Mouse (Mus musculus) cortical plate, adult 2 months (tissue): ENCODE data around the gene Plcd1. TPM values are rescaled to one million over a fixed set of nuclear protein-coding genes. Genes with fewer than 3 reads are reported as not detected.

Experiments used
- H3K27ac ChIP-seq: fragments of 200-500 bp; 2 replicates; pipeline ENCODE4 v1.5.1; 2012; ENCODE audit warnings: low read length, control low read depth, inconsistent platforms; ENCODE audit not compliant: insufficient read depth
- H3K4me1 ChIP-seq: fragments of 200-500 bp; 2 replicates; pipeline ENCODE4 v1.6.1; 2011; ENCODE audit warnings: low read length; ENCODE audit not compliant: control insufficient read depth, insufficient read depth
- H3K4me3 ChIP-seq: fragments of 200-500 bp; 2 replicates; pipeline ENCODE4 v1.5.1; 2011; ENCODE audit warnings: mild to moderate bottlenecking, low read length, control low read depth; ENCODE audit not compliant: insufficient read depth
- CTCF ChIP-seq: fragments of 200-500 bp; IDR thresholded peaks from 2 replicates; pipeline ENCODE4 v1.5.1; 2011; ENCODE audit warnings: mild to moderate bottlenecking, control low read depth, low read length; ENCODE audit not compliant: insufficient read depth; ENCODE audit errors: extremely low read depth
- POLR2A ChIP-seq: fragments of 200-500 bp; IDR thresholded peaks from 2 replicates; pipeline ENCODE4 v1.6.1; 2011; ENCODE audit warnings: mild to moderate bottlenecking, low read length, control low read depth; ENCODE audit not compliant: insufficient read depth; ENCODE audit errors: extremely low read depth
- polyA plus RNA-seq: library from polyadenylated mRNA; depleted of rRNA; stranded (reverse); fragments of >200 nt; gene quantifications from 2 replicates; pipeline ENCODE4 v1.2.3, GENCODE M21; 2012; rRNA removed

The Plcd1 gene
- 21.7 and 24.2 TPM in 2 replicates for polyA plus RNA-seq

GRCm38 (mm10) chr9:119093419-119094295, at the start of gene Plcd1:
Gene Plcd1, minus strand, starts transcription at chr9:119093502.
- Histone ChIP-seq H3K4me3 (peak within 1 kb of the TSS; percentile 53), H3K4me1 (peaks cover 4% of the 10 kb centered on the region; the same call in 1 of the 2 replicates), H3K27ac (peak within 1 kb of the TSS; percentile 73)
- no peak for TF ChIP-seq CTCF
- TF ChIP-seq POLR2A = 0 out of 2 replicates have a peak, but pooled peaks have one; percentile 22

- Histone ChIP-seq H3K27ac (no peak overlapping the region), H3K4me3 (no peak overlapping the region), H3K4me1 (no peaks in the 10 kb centered on the region)
- TF ChIP-seq POLR2A = no peak
- TF ChIP-seq CTCF = no peak
Observed at GRCm38 (mm10) chr9:119142066-119142465, 48.8 kb upstream of the Plcd1 start.

- H3K27ac ChIP-seq = no peak overlapping the region
- H3K4me3 ChIP-seq = no peak overlapping the region
- no peaks in the 10 kb centered on the region for H3K4me1 ChIP-seq
- no peak for TF ChIP-seq CTCF
- no peak for TF ChIP-seq POLR2A
Observed at GRCm38 (mm10) chr9:119138836-119139235, 45.5 kb upstream of the Plcd1 start.

GRCm38 (mm10) chr9:119130692-119131091, 37.4 kb upstream of the Plcd1 start:
- no peak overlapping the region for H3K27ac ChIP-seq
- no peaks in the 10 kb centered on the region for H3K4me1 ChIP-seq
- no peak for TF ChIP-seq CTCF
- TF ChIP-seq POLR2A = no peak
- no peak overlapping the region for H3K4me3 ChIP-seq

- Histone ChIP-seq H3K4me3 (no peak overlapping the region), H3K4me1 (no peaks in the 10 kb centered on the region), H3K27ac (no peak overlapping the region)
- no peak for TF ChIP-seq CTCF
- TF ChIP-seq POLR2A = no peak
Observed at GRCm38 (mm10) chr9:119128436-119129181, 35.3 kb upstream of the Plcd1 start.

- Histone ChIP-seq H3K4me1 (no peaks in the 10 kb centered on the region), H3K4me3 (no peak overlapping the region), H3K27ac (no peak overlapping the region)
- TF ChIP-seq CTCF (no peak), POLR2A (no peak)
Observed at GRCm38 (mm10) chr9:119122596-119123369, 29.5 kb upstream of the Plcd1 start.

- TF ChIP-seq POLR2A (no peak), CTCF (no peak)
- H3K27ac ChIP-seq = no peak overlapping the region
- H3K4me1 ChIP-seq = no peaks in the 10 kb centered on the region
- H3K4me3 ChIP-seq = no peak overlapping the region
Observed at GRCm38 (mm10) chr9:119120168-119120560, 26.9 kb upstream of the Plcd1 start.

- no peaks in the 10 kb centered on the region for H3K4me1 ChIP-seq
- H3K27ac ChIP-seq = no peak overlapping the region
- H3K4me3 ChIP-seq = no peak overlapping the region
- TF ChIP-seq CTCF = no peak
- TF ChIP-seq POLR2A = no peak
Observed at GRCm38 (mm10) chr9:119119409-119120167, 26.3 kb upstream of the Plcd1 start.

- no peak overlapping the region for H3K27ac ChIP-seq
- TF ChIP-seq CTCF = no peak
- no peak for TF ChIP-seq POLR2A
- no peak overlapping the region for H3K4me3 ChIP-seq
- H3K4me1 ChIP-seq = no peaks in the 10 kb centered on the region
Observed at GRCm38 (mm10) chr9:119114911-119115310, 21.6 kb upstream of the Plcd1 start.
